Mouse (Mus musculus) 3T3-L1 (cell line): ENCODE data around the gene Eed.

Experiments
- DNase-seq: peaks from one replicate; pipeline ENCODE4 v3.0.0-alpha.2; 2015; ENCODE audit warnings: low read depth, low spot score

Eed gene

DNA sequence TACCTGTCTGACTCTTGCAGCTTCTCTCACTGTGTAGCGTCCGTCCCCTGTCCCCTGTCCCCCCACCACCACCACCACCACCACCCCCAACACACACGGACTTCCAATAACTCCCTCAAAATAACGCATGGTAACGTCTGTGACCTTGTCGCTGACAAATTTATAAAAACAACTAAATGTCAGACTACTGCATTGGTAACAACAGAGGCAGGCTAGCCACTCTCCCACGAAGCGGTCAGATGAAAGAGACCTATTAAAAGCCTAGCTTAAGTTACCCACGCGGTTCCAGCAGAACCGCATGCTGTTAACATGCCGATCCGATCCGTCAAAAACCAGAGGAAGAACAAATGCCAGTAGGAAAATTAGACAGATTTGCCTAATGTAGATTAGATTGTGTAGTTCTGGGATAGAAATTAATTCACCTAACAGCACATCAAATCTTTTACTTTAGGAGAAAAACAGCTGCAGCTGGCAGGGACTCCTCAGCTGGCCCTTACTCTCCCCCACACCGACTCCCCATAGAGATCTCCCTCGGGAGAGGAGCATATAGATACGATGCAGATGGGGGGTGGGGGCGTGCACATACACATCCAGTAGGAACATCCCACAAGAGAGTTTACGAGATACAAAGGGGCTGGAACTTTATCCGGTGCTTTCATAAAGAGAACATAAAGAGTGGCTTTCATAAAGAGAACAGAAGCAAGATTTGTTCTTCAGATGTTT is 71.7 kb downstream of the Eed start:
- DNase-seq, result no peak

DNA sequence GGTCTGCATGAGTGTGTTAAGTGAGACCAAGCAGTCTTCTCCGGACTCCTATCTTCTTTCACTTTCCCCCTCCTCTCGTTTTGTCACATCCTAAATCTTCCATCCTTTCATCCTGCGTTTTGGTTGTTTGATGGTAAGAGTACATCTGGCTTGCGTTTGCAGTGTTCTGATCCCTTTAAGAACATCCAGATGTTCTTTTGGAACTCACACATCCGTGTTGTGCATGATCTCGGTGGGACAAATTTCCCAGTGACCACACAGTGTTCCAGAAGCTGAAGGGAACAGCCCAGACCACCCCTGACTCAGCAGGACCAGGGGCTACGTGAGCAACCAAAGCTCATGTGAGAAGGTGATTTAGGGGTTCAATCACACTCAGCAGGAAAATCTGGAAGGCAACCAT is 72.4 kb downstream of the Eed start:
- DNase-seq, result peak; percentile 6

DNA sequence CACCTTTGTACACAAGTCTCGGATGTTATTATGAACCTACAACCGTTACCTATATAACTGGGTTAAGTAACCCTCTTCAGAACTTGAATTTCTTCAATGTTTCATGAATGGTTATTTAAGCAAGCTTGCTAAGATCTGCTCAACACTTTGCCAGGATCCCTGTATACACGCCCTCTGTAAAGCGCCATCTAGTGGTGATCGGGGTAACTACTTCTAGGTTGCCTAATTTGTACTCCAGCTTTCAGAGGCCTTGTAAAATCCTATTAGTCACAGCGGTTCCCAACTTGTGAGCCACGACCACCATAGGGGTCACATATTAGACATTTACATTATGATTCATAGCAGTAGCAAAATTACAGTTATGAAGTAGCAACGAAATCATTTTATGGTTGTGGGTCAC is 72.8 kb downstream of the Eed start:
- DNase-seq, result peak; percentile 87
